Mouse (Mus musculus): ENCODE results near the gene Ptprn2. TPM values are rescaled to one million over a fixed set of nuclear protein-coding genes. Genes with fewer than 3 reads are reported as not detected.

Ptprn2 gene
- polyA plus RNA-seq, 1 experiment from 2014 or later = 1.2 TPM

- no peaks in the 10 kb centered on the region for H3K4me1 ChIP-seq (replicated peaks; ENCODE audit: control insufficient read depth, insufficient read depth, low read length)
- H3K9me3 ChIP-seq (ENCODE audit: control insufficient read depth) = no peaks in the 10 kb centered on the region
- TF ChIP-seq CTCF (IDR thresholded peaks at IDR 0.05; ENCODE audit: low read depth) = no peak
- no peak overlapping the region for H3K27ac ChIP-seq (ENCODE audit: low read depth, low read length)
- no peak overlapping the region for H3K4me3 ChIP-seq (ENCODE audit: low read depth, low read length)
- WGBS = 41% methylated on average over 5 of the region's 5 CpGs
- H3K36me3 ChIP-seq (ENCODE audit: control insufficient read depth, insufficient read depth) = no peaks in the 10 kb centered on the region
- ATAC-seq = no peak
- no peak overlapping the region for H3K9ac ChIP-seq (ENCODE audit: low read depth, low read length)
- no peak overlapping the region for H3K4me2 ChIP-seq (replicated peaks; ENCODE audit: low read depth)
- H3K27me3 ChIP-seq (replicated peaks; ENCODE audit: control insufficient read depth, insufficient read depth, low read length) = no peaks in the 10 kb centered on the region
Observed at GRCm38 (mm10) chr12:117200590-117200989, 715.1 kb downstream of the Ptprn2 start.

GRCm38 (mm10) chr12:117203506-117203905, 718.0 kb downstream of the Ptprn2 start:
- TF ChIP-seq CTCF (IDR thresholded peaks at IDR 0.05; ENCODE audit: low read depth) = no peak
- H3K27me3 ChIP-seq (replicated peaks; ENCODE audit: control insufficient read depth, insufficient read depth, low read length) = no peaks in the 10 kb centered on the region
- H3K4me1 ChIP-seq (replicated peaks; ENCODE audit: control insufficient read depth, insufficient read depth, low read length) = no peaks in the 10 kb centered on the region
- H3K4me3 ChIP-seq (ENCODE audit: low read depth, low read length) = no peak overlapping the region
- no peak for ATAC-seq
- no peak overlapping the region for H3K27ac ChIP-seq (ENCODE audit: low read depth, low read length)
- H3K4me2 ChIP-seq (replicated peaks; ENCODE audit: low read depth) = no peak overlapping the region
- no peak overlapping the region for H3K9ac ChIP-seq (ENCODE audit: low read depth, low read length)
- H3K9me3 ChIP-seq (ENCODE audit: control insufficient read depth) = no peaks in the 10 kb centered on the region
- 66% methylated on average over 7 of the region's 7 CpGs for WGBS
- H3K36me3 ChIP-seq (ENCODE audit: control insufficient read depth, insufficient read depth) = no peaks in the 10 kb centered on the region

GRCm38 (mm10) chr12:117204905-117205304, 719.4 kb downstream of the Ptprn2 start:
- Histone ChIP-seq H3K4me1 (replicated peaks; ENCODE audit: control insufficient read depth, insufficient read depth, low read length) (no peaks in the 10 kb centered on the region), H3K27ac (ENCODE audit: low read depth, low read length) (no peak overlapping the region), H3K9me3 (ENCODE audit: control insufficient read depth) (no peaks in the 10 kb centered on the region), H3K27me3 (replicated peaks; ENCODE audit: control insufficient read depth, insufficient read depth, low read length) (no peaks in the 10 kb centered on the region), H3K4me3 (ENCODE audit: low read depth, low read length) (no peak overlapping the region), H3K36me3 (ENCODE audit: control insufficient read depth, insufficient read depth) (no peaks in the 10 kb centered on the region), H3K4me2 (replicated peaks; ENCODE audit: low read depth) (no peak overlapping the region), H3K9ac (ENCODE audit: low read depth, low read length) (no peak overlapping the region)
- no peak for TF ChIP-seq CTCF (IDR thresholded peaks at IDR 0.05; ENCODE audit: low read depth)
- no peak for ATAC-seq

GRCm38 (mm10) chr12:117207421-117208120, 722.1 kb downstream of the Ptprn2 start:
- no peak overlapping the region for H3K4me3 ChIP-seq (ENCODE audit: low read depth, low read length)
- H3K4me1 ChIP-seq (replicated peaks; ENCODE audit: control insufficient read depth, insufficient read depth, low read length) = no peaks in the 10 kb centered on the region
- H3K4me2 ChIP-seq (replicated peaks; ENCODE audit: low read depth) = no peak overlapping the region
- no peaks in the 10 kb centered on the region for H3K27me3 ChIP-seq (replicated peaks; ENCODE audit: control insufficient read depth, insufficient read depth, low read length)
- 32% methylated on average over 4 of the region's 4 CpGs for WGBS
- no peak overlapping the region for H3K9ac ChIP-seq (ENCODE audit: low read depth, low read length)
- no peak for TF ChIP-seq CTCF (IDR thresholded peaks at IDR 0.05; ENCODE audit: low read depth)
- no peak for ATAC-seq
- H3K36me3 ChIP-seq (ENCODE audit: control insufficient read depth, insufficient read depth) = no peaks in the 10 kb centered on the region
- H3K27ac ChIP-seq (ENCODE audit: low read depth, low read length) = no peak overlapping the region
- H3K9me3 ChIP-seq (ENCODE audit: control insufficient read depth) = no peaks in the 10 kb centered on the region

GRCm38 (mm10) chr12:117210467-117210866, 724.9 kb downstream of the Ptprn2 start:
- Histone ChIP-seq H3K9me3 (ENCODE audit: control insufficient read depth) (no peaks in the 10 kb centered on the region), H3K4me3 (ENCODE audit: low read depth, low read length) (no peak overlapping the region), H3K4me1 (replicated peaks; ENCODE audit: control insufficient read depth, insufficient read depth, low read length) (no peaks in the 10 kb centered on the region), H3K9ac (ENCODE audit: low read depth, low read length) (no peak overlapping the region), H3K27ac (ENCODE audit: low read depth, low read length) (no peak overlapping the region), H3K36me3 (ENCODE audit: control insufficient read depth, insufficient read depth) (no peaks in the 10 kb centered on the region), H3K27me3 (replicated peaks; ENCODE audit: control insufficient read depth, insufficient read depth, low read length) (no peaks in the 10 kb centered on the region), H3K4me2 (replicated peaks; ENCODE audit: low read depth) (no peak overlapping the region)
- TF ChIP-seq CTCF (IDR thresholded peaks at IDR 0.05; ENCODE audit: low read depth) = no peak
- ATAC-seq = no peak
- 92% methylated on average over 4 of the region's 4 CpGs for WGBS

- no peak for ATAC-seq
- H3K9me3 ChIP-seq (ENCODE audit: control insufficient read depth) = no peaks in the 10 kb centered on the region
- H3K36me3 ChIP-seq (ENCODE audit: control insufficient read depth, insufficient read depth) = no peaks in the 10 kb centered on the region
- no peaks in the 10 kb centered on the region for H3K4me1 ChIP-seq (replicated peaks; ENCODE audit: control insufficient read depth, insufficient read depth, low read length)
- WGBS = 68% methylated on average over 1 of the region's 1 CpGs
- no peak overlapping the region for H3K4me3 ChIP-seq (ENCODE audit: low read depth, low read length)
- H3K27ac ChIP-seq (ENCODE audit: low read depth, low read length) = no peak overlapping the region
- H3K9ac ChIP-seq (ENCODE audit: low read depth, low read length) = no peak overlapping the region
- no peak overlapping the region for H3K4me2 ChIP-seq (replicated peaks; ENCODE audit: low read depth)
- no peak for TF ChIP-seq CTCF (IDR thresholded peaks at IDR 0.05; ENCODE audit: low read depth)
- no peaks in the 10 kb centered on the region for H3K27me3 ChIP-seq (replicated peaks; ENCODE audit: control insufficient read depth, insufficient read depth, low read length)
Observed at GRCm38 (mm10) chr12:117213531-117213930, 728.0 kb downstream of the Ptprn2 start.
